Mouse (Mus musculus): Measurements from ENCODE around the gene Fbxl17. TPM values are rescaled to one million over a fixed set of nuclear protein-coding genes. Genes with fewer than 3 reads are reported as not detected.
A peak's percentile ranks its signal among the peaks of the same experiment; 100 is the strongest.

The Fbxl17 gene
- polyA plus RNA-seq, 1 experiment: 7.3 TPM

DNA sequence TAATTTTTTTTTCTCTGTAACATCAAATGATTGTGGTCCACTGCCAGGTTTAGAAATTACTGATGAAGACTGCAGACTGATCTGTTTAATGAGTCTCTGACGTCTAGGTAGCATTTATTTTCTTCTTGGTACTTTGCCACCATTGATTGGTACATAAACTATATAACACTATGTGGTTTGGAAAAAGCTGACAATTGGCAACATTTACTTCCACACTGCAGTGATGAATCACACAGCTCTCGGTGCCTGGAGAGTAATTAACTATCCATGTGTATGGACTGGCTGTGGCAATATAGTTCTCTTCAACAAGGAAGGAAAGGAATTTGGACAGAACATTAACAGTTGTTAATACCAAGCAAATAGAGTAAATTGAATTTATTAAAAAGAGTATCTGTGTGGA lies 404.3 kb downstream of the Fbxl17 start:
- DNase-seq: no peak
- Histone ChIP-seq H3K27me3 (ENCODE audit: control insufficient read depth, insufficient read depth, low read length) (no peaks in the 10 kb centered on the region), H3K27ac (ENCODE audit: control insufficient read depth, insufficient read depth, low read length) (no peak overlapping the region), H3K4me3 (ENCODE audit: control insufficient read depth, insufficient read depth, low read length) (no peak overlapping the region), H3K36me3 (ENCODE audit: control insufficient read depth, insufficient read depth, low read length) (no peaks in the 10 kb centered on the region), H3K4me1 (replicated peaks; ENCODE audit: control insufficient read depth, insufficient read depth, low read length) (no peaks in the 10 kb centered on the region)
- 93% methylated on average over 2 of the region's 2 CpGs for WGBS
- no peak for TF ChIP-seq CTCF (IDR thresholded peaks at IDR 0.05; ENCODE audit: borderline replicate concordance, control insufficient read depth, extremely low read depth, insufficient read depth, low read length, poor library complexity)
- TF ChIP-seq POLR2A (IDR thresholded peaks at IDR 0.05; ENCODE audit: control insufficient read depth, extremely low read depth, insufficient read depth, low read length, poor library complexity): no peak

DNA sequence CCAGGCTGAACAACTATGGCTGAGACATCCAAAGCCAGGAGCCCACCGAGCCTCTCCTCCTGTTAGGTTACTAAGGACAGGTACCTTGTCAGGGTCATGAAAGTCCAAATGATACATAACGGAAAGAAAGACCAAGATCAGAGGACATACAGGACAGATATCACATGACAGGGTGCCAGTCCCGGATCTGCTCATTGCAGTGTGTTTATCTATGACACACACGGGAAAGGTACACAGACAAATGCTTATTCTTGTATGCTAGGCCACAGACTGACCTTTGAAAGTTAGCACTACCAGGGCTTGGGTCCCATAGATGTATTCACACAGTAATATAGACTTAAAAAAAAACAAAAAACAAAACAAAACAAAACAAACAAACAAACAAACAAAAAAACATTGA lies 404.8 kb downstream of the Fbxl17 start:
- no peak for DNase-seq
- Histone ChIP-seq H3K4me1 (replicated peaks; ENCODE audit: control insufficient read depth, insufficient read depth, low read length) (no peaks in the 10 kb centered on the region), H3K27me3 (ENCODE audit: control insufficient read depth, insufficient read depth, low read length) (no peaks in the 10 kb centered on the region), H3K4me3 (ENCODE audit: control insufficient read depth, insufficient read depth, low read length) (no peak overlapping the region), H3K27ac (ENCODE audit: control insufficient read depth, insufficient read depth, low read length) (no peak overlapping the region), H3K36me3 (ENCODE audit: control insufficient read depth, insufficient read depth, low read length) (no peaks in the 10 kb centered on the region)
- 92% methylated on average over 4 of the region's 4 CpGs for WGBS
- TF ChIP-seq CTCF (IDR thresholded peaks at IDR 0.05; ENCODE audit: borderline replicate concordance, control insufficient read depth, extremely low read depth, insufficient read depth, low read length, poor library complexity) (no peak), POLR2A (IDR thresholded peaks at IDR 0.05; ENCODE audit: control insufficient read depth, extremely low read depth, insufficient read depth, low read length, poor library complexity) (no peak)

DNA sequence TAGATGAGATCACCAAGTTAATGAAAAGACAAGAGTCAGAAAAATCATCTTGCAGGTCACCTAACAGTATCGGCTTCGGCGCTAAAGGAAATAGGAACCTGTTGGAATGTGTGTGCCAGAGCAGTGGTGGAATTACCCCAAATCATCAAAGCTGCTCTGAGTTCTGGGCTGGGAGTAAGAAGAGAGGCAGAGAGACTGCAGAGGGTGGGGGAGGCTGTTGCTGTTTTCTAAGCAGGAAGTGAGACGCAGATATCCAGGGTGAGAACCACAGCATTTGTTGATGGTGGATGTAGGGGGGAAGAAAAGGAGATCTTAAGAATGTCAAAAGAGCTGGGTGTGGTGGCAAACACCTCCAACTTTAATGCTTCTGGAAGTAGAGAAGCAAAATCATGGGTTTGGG lies 406.6 kb downstream of the Fbxl17 start:
- TF ChIP-seq POLR2A (IDR thresholded peaks at IDR 0.05; ENCODE audit: control insufficient read depth, extremely low read depth, insufficient read depth, low read length, poor library complexity) (no peak), CTCF (IDR thresholded peaks at IDR 0.05; ENCODE audit: borderline replicate concordance, control insufficient read depth, extremely low read depth, insufficient read depth, low read length, poor library complexity) (no peak)
- DNase-seq: no peak
- no peak overlapping the region for H3K4me3 ChIP-seq (ENCODE audit: control insufficient read depth, insufficient read depth, low read length)
- no peaks in the 10 kb centered on the region for H3K36me3 ChIP-seq (ENCODE audit: control insufficient read depth, insufficient read depth, low read length)
- H3K27ac ChIP-seq (ENCODE audit: control insufficient read depth, insufficient read depth, low read length): no peak overlapping the region
- no peaks in the 10 kb centered on the region for H3K27me3 ChIP-seq (ENCODE audit: control insufficient read depth, insufficient read depth, low read length)
- 69% methylated on average over 4 of the region's 4 CpGs for WGBS
- no peaks in the 10 kb centered on the region for H3K4me1 ChIP-seq (replicated peaks; ENCODE audit: control insufficient read depth, insufficient read depth, low read length)

DNA sequence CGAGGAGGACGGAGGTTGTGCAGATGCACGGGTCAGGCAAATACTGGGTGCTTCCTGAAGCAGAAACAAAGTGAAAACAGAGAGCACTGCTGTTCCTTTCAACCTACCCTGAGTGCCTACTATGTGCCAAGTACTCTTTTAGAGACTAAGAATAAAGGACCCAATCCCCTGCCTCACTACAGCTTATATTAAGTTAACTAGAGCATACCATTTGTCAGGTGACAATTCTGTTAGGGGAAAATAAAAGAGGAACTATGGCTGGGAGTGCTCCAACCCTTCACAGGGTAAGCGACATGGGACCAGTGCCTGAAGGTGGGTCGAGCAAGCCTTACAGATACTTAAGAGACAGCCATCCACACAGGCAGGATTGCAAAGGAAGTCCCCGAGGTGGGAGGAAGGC lies 407.0 kb downstream of the Fbxl17 start:
- no peaks in the 10 kb centered on the region for H3K4me1 ChIP-seq (replicated peaks; ENCODE audit: control insufficient read depth, insufficient read depth, low read length)
- TF ChIP-seq POLR2A (IDR thresholded peaks at IDR 0.05; ENCODE audit: control insufficient read depth, extremely low read depth, insufficient read depth, low read length, poor library complexity) (no peak), CTCF (IDR thresholded peaks at IDR 0.05; ENCODE audit: borderline replicate concordance, control insufficient read depth, extremely low read depth, insufficient read depth, low read length, poor library complexity) (no peak)
- H3K27me3 ChIP-seq (ENCODE audit: control insufficient read depth, insufficient read depth, low read length): no peaks in the 10 kb centered on the region
- H3K4me3 ChIP-seq (ENCODE audit: control insufficient read depth, insufficient read depth, low read length): no peak overlapping the region
- no peak for DNase-seq
- H3K36me3 ChIP-seq (ENCODE audit: control insufficient read depth, insufficient read depth, low read length): no peaks in the 10 kb centered on the region
- H3K27ac ChIP-seq (ENCODE audit: control insufficient read depth, insufficient read depth, low read length): peak overlapping the region; percentile 24; the same call in 1 of the 2 replicates
- 58% methylated on average over 6 of the region's 6 CpGs for WGBS

DNA sequence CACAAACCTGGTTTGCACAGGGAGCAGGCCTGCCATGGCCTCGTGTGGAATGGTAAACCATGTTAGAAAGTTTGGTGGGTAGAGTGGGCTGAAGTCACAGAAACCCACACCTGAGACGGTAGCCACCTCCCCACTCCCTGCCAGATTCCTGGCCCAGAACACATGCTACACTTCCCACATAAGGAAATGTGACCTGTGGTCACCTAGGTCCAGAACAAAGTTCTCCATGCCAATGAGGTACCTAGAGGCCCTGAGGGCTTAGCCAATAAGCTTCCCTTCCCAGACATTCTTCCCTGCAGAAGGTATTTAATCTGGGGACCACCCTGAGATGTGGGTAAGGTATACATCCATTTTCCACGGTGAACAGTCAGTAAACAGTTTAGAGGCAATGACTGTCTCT lies 409.7 kb downstream of the Fbxl17 start:
- DNase-seq: no peak
- no peaks in the 10 kb centered on the region for H3K36me3 ChIP-seq (ENCODE audit: control insufficient read depth, insufficient read depth, low read length)
- no peak overlapping the region for H3K27ac ChIP-seq (ENCODE audit: control insufficient read depth, insufficient read depth, low read length)
- no peak overlapping the region for H3K4me3 ChIP-seq (ENCODE audit: control insufficient read depth, insufficient read depth, low read length)
- no peaks in the 10 kb centered on the region for H3K4me1 ChIP-seq (replicated peaks; ENCODE audit: control insufficient read depth, insufficient read depth, low read length)
- no peaks in the 10 kb centered on the region for H3K27me3 ChIP-seq (ENCODE audit: control insufficient read depth, insufficient read depth, low read length)
- WGBS: 48% methylated on average over 3 of the region's 3 CpGs
- no peak for TF ChIP-seq POLR2A (IDR thresholded peaks at IDR 0.05; ENCODE audit: control insufficient read depth, extremely low read depth, insufficient read depth, low read length, poor library complexity)
- no peak for TF ChIP-seq CTCF (IDR thresholded peaks at IDR 0.05; ENCODE audit: borderline replicate concordance, control insufficient read depth, extremely low read depth, insufficient read depth, low read length, poor library complexity)

DNA sequence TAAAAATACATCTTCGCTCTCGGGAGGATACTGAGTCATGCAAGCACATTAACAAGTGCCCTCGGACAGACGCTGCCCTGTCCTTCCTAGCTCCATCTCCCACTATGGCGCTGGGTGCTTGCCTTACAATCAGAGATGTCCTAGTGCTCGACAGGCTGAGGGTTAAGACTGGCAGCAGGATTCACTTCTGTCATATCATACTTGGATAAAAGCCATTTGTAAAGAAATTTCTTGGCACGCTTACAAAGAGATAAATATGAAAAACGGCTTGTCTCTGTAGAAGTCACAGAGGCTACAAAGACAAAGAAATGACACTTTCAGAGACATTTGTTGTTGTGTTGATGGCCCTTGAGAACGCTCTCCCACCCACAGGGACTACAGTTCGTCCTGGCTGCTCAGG lies 412.6 kb downstream of the Fbxl17 start:
- WGBS: 94% methylated on average over 10 of the region's 10 CpGs

DNA sequence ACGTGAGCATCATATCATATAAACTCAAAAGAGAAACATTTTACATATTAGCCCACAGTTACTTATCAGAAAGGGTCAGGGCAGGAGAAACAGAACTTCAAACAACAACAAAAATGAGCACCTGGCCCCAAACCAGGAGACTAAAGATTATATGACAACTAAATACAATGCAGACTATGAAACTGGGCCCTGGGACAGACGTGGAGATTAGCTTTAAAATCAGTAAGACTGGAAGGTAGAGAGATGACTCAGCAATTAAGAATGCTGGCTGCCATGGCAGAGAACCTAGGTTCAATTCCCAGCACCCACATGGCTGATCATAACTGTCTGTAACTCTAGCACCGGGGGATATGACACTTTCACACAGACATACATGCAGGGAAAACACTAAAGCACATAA lies 413.3 kb downstream of the Fbxl17 start:
- 83% methylated on average over 3 of the region's 3 CpGs for WGBS
- Histone ChIP-seq H3K4me1 (replicated peaks; ENCODE audit: control insufficient read depth, insufficient read depth, low read length) (no peaks in the 10 kb centered on the region), H3K4me3 (ENCODE audit: control insufficient read depth, insufficient read depth, low read length) (no peak overlapping the region), H3K27me3 (ENCODE audit: control insufficient read depth, insufficient read depth, low read length) (no peaks in the 10 kb centered on the region), H3K27ac (ENCODE audit: control insufficient read depth, insufficient read depth, low read length) (no peak overlapping the region), H3K36me3 (ENCODE audit: control insufficient read depth, insufficient read depth, low read length) (no peaks in the 10 kb centered on the region)
- TF ChIP-seq CTCF (IDR thresholded peaks at IDR 0.05; ENCODE audit: borderline replicate concordance, control insufficient read depth, extremely low read depth, insufficient read depth, low read length, poor library complexity) (no peak), POLR2A (IDR thresholded peaks at IDR 0.05; ENCODE audit: control insufficient read depth, extremely low read depth, insufficient read depth, low read length, poor library complexity) (no peak)
- no peak for DNase-seq

More for the DNA sequence above, 412.6 kb downstream of the Fbxl17 start:
- no peak for TF ChIP-seq CTCF (IDR thresholded peaks at IDR 0.05; ENCODE audit: borderline replicate concordance, control insufficient read depth, extremely low read depth, insufficient read depth, low read length, poor library complexity)
- TF ChIP-seq POLR2A (IDR thresholded peaks at IDR 0.05; ENCODE audit: control insufficient read depth, extremely low read depth, insufficient read depth, low read length, poor library complexity): no peak
- H3K27ac ChIP-seq (ENCODE audit: control insufficient read depth, insufficient read depth, low read length): no peak overlapping the region
- H3K27me3 ChIP-seq (ENCODE audit: control insufficient read depth, insufficient read depth, low read length): no peaks in the 10 kb centered on the region
- H3K4me3 ChIP-seq (ENCODE audit: control insufficient read depth, insufficient read depth, low read length): no peak overlapping the region
- H3K36me3 ChIP-seq (ENCODE audit: control insufficient read depth, insufficient read depth, low read length): no peaks in the 10 kb centered on the region
- H3K4me1 ChIP-seq (replicated peaks; ENCODE audit: control insufficient read depth, insufficient read depth, low read length): no peaks in the 10 kb centered on the region
- no peak for DNase-seq
